Mouse (Mus musculus): ENCODE results near the gene 1700003E16Rik. TPM values are rescaled to one million over a fixed set of nuclear protein-coding genes. Genes with fewer than 3 reads are reported as not detected.

The 1700003E16Rik gene
- total and polyA plus RNA-seq, 3 experiments, result 0.15 to 0.50 TPM; not detected in 1

GRCm38 (mm10) chr6:83131469-83132034 lies 24.7 kb upstream of the 1700003E16Rik start:
- Histone ChIP-seq H3K4me3 (ENCODE audit: control insufficient read depth in 1 of 2, insufficient read depth in 1 of 2, low read depth in 2 of 2, low read length in 2 of 2) (no peak overlapping the region), H3K27ac (ENCODE audit: control insufficient read depth, low read depth, low read length) (no peak overlapping the region), H3K4me1 (ENCODE audit: control insufficient read depth in 1 of 2, insufficient read depth in 2 of 2, low read length in 2 of 2) (peaks cover 0 to 13% of the 10 kb centered on the region in 2 experiments; a peak in 3 of 4 replicates)

GRCm38 (mm10) chr6:83132176-83132919 lies 23.9 kb upstream of the 1700003E16Rik start:
- no peak overlapping the region for H3K4me3 ChIP-seq (ENCODE audit: control insufficient read depth in 1 of 2, insufficient read depth in 1 of 2, low read depth in 2 of 2, low read length in 2 of 2)
- H3K27me3 ChIP-seq (ENCODE audit: control insufficient read depth in 1 of 2, insufficient read depth in 2 of 2, low read length in 2 of 2), result no peaks in the 10 kb centered on the region
- TF ChIP-seq ZNF384 (IDR thresholded peaks at IDR 0.05; ENCODE audit: low read depth, low read length), result peak; percentile 57
- TF ChIP-seq USF1 (IDR thresholded peaks at IDR 0.05; ENCODE audit: low read depth, low read length), result 0 out of 2 replicates have a peak, but pooled peaks have one; percentile 30
- no peak for TF ChIP-seq ZMIZ1 (IDR thresholded peaks at IDR 0.05; ENCODE audit: low read depth, low read length)
- H3K9me3 ChIP-seq (replicated peaks; ENCODE audit: insufficient read depth, low read length), result no peaks in the 10 kb centered on the region
- H3K79me2 ChIP-seq (ENCODE audit: control insufficient read depth, insufficient read depth, low read length, poor library complexity), result peaks cover 6% of the 10 kb centered on the region; the same call in 1 of the 2 replicates
- no peak overlapping the region for H3K27ac ChIP-seq (ENCODE audit: control insufficient read depth, low read depth, low read length)
- no peaks in the 10 kb centered on the region; a peak in 1 of 4 replicates for H3K36me3 ChIP-seq (ENCODE audit: control insufficient read depth in 1 of 2, insufficient read depth in 2 of 2, low read length in 2 of 2)
- no peak for DNase-seq (ENCODE audit: low read depth, low spot score)
- no peak overlapping the region for H3K9ac ChIP-seq (ENCODE audit: control insufficient read depth, low read depth, low read length, poor library complexity, severe bottlenecking)
- peaks cover 0 to 14% of the 10 kb centered on the region in 2 experiments; a peak in 3 of 4 replicates for H3K4me1 ChIP-seq (ENCODE audit: control insufficient read depth in 1 of 2, insufficient read depth in 2 of 2, low read length in 2 of 2)

More at GRCm38 (mm10) chr6:83131469-83132034, 24.7 kb upstream of the 1700003E16Rik start:
- Histone ChIP-seq H3K36me3 (ENCODE audit: control insufficient read depth in 1 of 2, insufficient read depth in 2 of 2, low read length in 2 of 2) (no peaks in the 10 kb centered on the region; a peak in 1 of 4 replicates), H3K27me3 (ENCODE audit: control insufficient read depth in 1 of 2, insufficient read depth in 2 of 2, low read length in 2 of 2) (no peaks in the 10 kb centered on the region), H3K9ac (ENCODE audit: control insufficient read depth, low read depth, low read length, poor library complexity, severe bottlenecking) (no peak overlapping the region), H3K79me2 (ENCODE audit: control insufficient read depth, insufficient read depth, low read length, poor library complexity) (no peaks in the 10 kb centered on the region), H3K9me3 (replicated peaks; ENCODE audit: insufficient read depth, low read length) (no peaks in the 10 kb centered on the region)
- DNase-seq (ENCODE audit: low read depth, low spot score), result no peak
- TF ChIP-seq MAX (IDR thresholded peaks at IDR 0.05; ENCODE audit: low read length) (no peak), CHD2 (IDR thresholded peaks at IDR 0.05; ENCODE audit: low read length) (no peak), POLR2AphosphoS2 (IDR thresholded peaks at IDR 0.05; ENCODE audit: low read length) (no peak), USF2 (IDR thresholded peaks at IDR 0.05; ENCODE audit: borderline replicate concordance in 1 of 2, insufficient read depth in 1 of 2, low read depth in 1 of 2, low read length in 2 of 2) (no peak), TAL1 (IDR thresholded peaks at IDR 0.05; ENCODE audit: low read length) (no peak)

DNA sequence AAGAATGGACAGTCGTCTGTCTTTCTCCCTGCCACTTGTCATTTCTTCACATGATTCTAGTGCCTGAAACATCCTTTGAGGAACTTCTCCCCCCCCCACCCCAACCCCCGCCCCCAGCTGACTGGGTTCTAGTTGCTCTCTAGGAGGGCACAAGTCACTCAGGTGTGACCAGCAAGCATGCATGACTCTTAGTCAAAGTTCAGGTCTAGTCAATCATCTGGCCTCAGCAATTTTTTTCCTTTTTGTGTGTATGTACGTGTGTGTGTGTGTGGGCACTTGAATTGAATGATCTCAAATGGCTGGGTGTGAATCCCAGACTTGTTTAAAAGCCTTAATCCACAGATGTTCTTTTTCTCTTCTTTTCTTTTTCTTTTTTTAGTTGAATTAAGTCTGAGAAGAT lies 22.0 kb upstream of the 1700003E16Rik start:
- no peak for TF ChIP-seq MAX (IDR thresholded peaks at IDR 0.05; ENCODE audit: low read length)
- TF ChIP-seq POLR2A (IDR thresholded peaks at IDR 0.05; ENCODE audit: control insufficient read depth in 1 of 2, insufficient read depth in 1 of 2, low read depth in 1 of 2, low read length in 2 of 2, poor library complexity in 1 of 2), result no peak
- TF ChIP-seq ZMIZ1 (IDR thresholded peaks at IDR 0.05; ENCODE audit: low read depth, low read length), result no peak
- TF ChIP-seq ETS1 (IDR thresholded peaks at IDR 0.05; ENCODE audit: low read depth, low read length), result no peak
- TF ChIP-seq TCF12 (IDR thresholded peaks at IDR 0.05; ENCODE audit: low read depth, low read length), result no peak
- no peak for TF ChIP-seq MYB (IDR thresholded peaks at IDR 0.05; ENCODE audit: low read depth, low read length)
- TF ChIP-seq POLR2AphosphoS2 (IDR thresholded peaks at IDR 0.05; ENCODE audit: low read length), result no peak
- no peak for TF ChIP-seq BHLHE40 (IDR thresholded peaks at IDR 0.05; ENCODE audit: borderline replicate concordance, low read depth, low read length)
- no peak for TF ChIP-seq ZKSCAN1 (IDR thresholded peaks at IDR 0.05; ENCODE audit: low read depth, low read length)
- TF ChIP-seq ZNF384 (IDR thresholded peaks at IDR 0.05; ENCODE audit: low read depth, low read length), result no peak
- TF ChIP-seq MYC (IDR thresholded peaks at IDR 0.05; ENCODE audit: low read depth, low read length), result no peak
- no peak for TF ChIP-seq GABPA (IDR thresholded peaks at IDR 0.05; ENCODE audit: low read depth, low read length)
- no peak for TF ChIP-seq UBTF (IDR thresholded peaks at IDR 0.05; ENCODE audit: borderline replicate concordance, insufficient read depth, low read depth, low read length)
- TF ChIP-seq TAL1 (IDR thresholded peaks at IDR 0.05; ENCODE audit: low read length), result no peak
- TF ChIP-seq ELF1 (IDR thresholded peaks at IDR 0.05; ENCODE audit: low read depth, low read length), result no peak
- no peak for TF ChIP-seq POLR2AphosphoS5 (IDR thresholded peaks at IDR 0.05; ENCODE audit: borderline replicate concordance, low read depth, low read length)
- Histone ChIP-seq H3K27ac (ENCODE audit: control insufficient read depth, low read depth, low read length) (no peak overlapping the region), H3K36me3 (ENCODE audit: control insufficient read depth in 1 of 2, insufficient read depth in 2 of 2, low read length in 2 of 2) (no peaks in the 10 kb centered on the region; a peak in 1 of 4 replicates), H3K9ac (ENCODE audit: control insufficient read depth, low read depth, low read length, poor library complexity, severe bottlenecking) (no peak overlapping the region), H3K4me3 (ENCODE audit: control insufficient read depth in 1 of 2, insufficient read depth in 1 of 2, low read depth in 2 of 2, low read length in 2 of 2) (no peak overlapping the region), H3K27me3 (ENCODE audit: control insufficient read depth in 1 of 2, insufficient read depth in 2 of 2, low read length in 2 of 2) (no peaks in the 10 kb centered on the region), H3K9me3 (replicated peaks; ENCODE audit: insufficient read depth, low read length) (no peaks in the 10 kb centered on the region), H3K4me1 (ENCODE audit: control insufficient read depth in 1 of 2, insufficient read depth in 2 of 2, low read length in 2 of 2) (peaks cover 0 to 18% of the 10 kb centered on the region in 2 experiments; a peak in 3 of 4 replicates), H3K79me2 (ENCODE audit: control insufficient read depth, insufficient read depth, low read length, poor library complexity) (peaks cover 6% of the 10 kb centered on the region; the same call in 1 of the 2 replicates)
- no peak for DNase-seq (ENCODE audit: low read depth, low spot score)
